Mouse (Mus musculus) hindbrain, embryonic 12.5 days (tissue): ENCODE data around the gene Catsperz. TPM values are rescaled to one million over a fixed set of nuclear protein-coding genes. Genes with fewer than 3 reads are reported as not detected.

ENCODE experiments used
- ATAC-seq: fragments of 200-750 bp; cut with Nextera tagmentation; 2 replicates; pipeline ENCODE4 v1.8.0; 2017; ENCODE audit warnings: moderate TSS enrichment; ENCODE audit not compliant: low FRiP score
- H3K27ac ChIP-seq: fragments of 300-500 bp; sonication (generic); 2 replicates; pipeline ENCODE4 v1.5.1; 2016; ENCODE audit warnings: mild to moderate bottlenecking
- H3K27me3 ChIP-seq: fragments of 300-500 bp; sonication (generic); 2 replicates; pipeline ENCODE4 v1.6.1; 2016; ENCODE audit warnings: mild to moderate bottlenecking
- H3K36me3 ChIP-seq: fragments of 300-500 bp; sonication (generic); 2 replicates; pipeline ENCODE4 v1.6.1; 2016; ENCODE audit warnings: mild to moderate bottlenecking
- H3K4me1 ChIP-seq: fragments of 300-500 bp; sonication (generic); 2 replicates; pipeline ENCODE4 v1.6.1; 2016
- H3K4me2 ChIP-seq: fragments of 300-500 bp; sonication (generic); replicated peaks from 2 replicates; pipeline ENCODE4 v1.6.1; 2016; ENCODE audit warnings: mild to moderate bottlenecking
- H3K4me3 ChIP-seq: fragments of 300-500 bp; sonication (generic); 2 replicates; pipeline ENCODE4 v1.5.1; 2016; ENCODE audit warnings: mild to moderate bottlenecking
- H3K9ac ChIP-seq: fragments of 300-500 bp; sonication (generic); 2 replicates; pipeline ENCODE4 v1.6.1; 2016; ENCODE audit warnings: mild to moderate bottlenecking, moderate library complexity
- H3K9me3 ChIP-seq: fragments of 300-500 bp; sonication (generic); replicated peaks from 2 replicates; pipeline ENCODE4 v1.6.1; 2016; ENCODE audit warnings: mild to moderate bottlenecking
- WGBS: fragments of 180-500 bp; shearing (Covaris S2); methylation state at CpG from one replicate; pipeline ENCODE4 v1.1.7; 2016; 5-methylcytosine and 5-hydroxymethylcytosine counted together
- polyA plus RNA-seq: library from polyadenylated mRNA; unstranded; fragments of >200 nt; fragmentation: Nextera tagmentation; extraction: Ambion mirVana; gene quantifications from 2 replicates; pipeline ENCODE4 v1.2.1, GENCODE M21; 2016

Catsperz gene
- polyA plus RNA-seq, 1 experiment from 2014 or later, result not detected

GRCm38 (mm10) chr19:6942249-6942691, 17.1 kb upstream of the Catsperz start, which contains the start of gene Gpr137:
Gpr137 (minus strand) TSS chr19:6942480.
- H3K36me3 ChIP-seq, result no peaks in the 10 kb centered on the region
- under 1% methylated on average over 27 of the region's 27 CpGs for WGBS
- peaks cover 33% of the 10 kb centered on the region for H3K4me1 ChIP-seq
- peak; percentile 84 for ATAC-seq
- H3K4me2 ChIP-seq, result peak within 1 kb of the TSS; percentile 99
- H3K27ac ChIP-seq, result peak within 1 kb of the TSS; percentile 94
- peaks cover 2% of the 10 kb centered on the region; the same call in 1 of the 2 replicates for H3K27me3 ChIP-seq
- H3K4me3 ChIP-seq, result peak within 1 kb of the TSS; percentile 85
- H3K9ac ChIP-seq, result peak within 1 kb of the TSS; percentile 90
- no peaks in the 10 kb centered on the region for H3K9me3 ChIP-seq

DNA sequence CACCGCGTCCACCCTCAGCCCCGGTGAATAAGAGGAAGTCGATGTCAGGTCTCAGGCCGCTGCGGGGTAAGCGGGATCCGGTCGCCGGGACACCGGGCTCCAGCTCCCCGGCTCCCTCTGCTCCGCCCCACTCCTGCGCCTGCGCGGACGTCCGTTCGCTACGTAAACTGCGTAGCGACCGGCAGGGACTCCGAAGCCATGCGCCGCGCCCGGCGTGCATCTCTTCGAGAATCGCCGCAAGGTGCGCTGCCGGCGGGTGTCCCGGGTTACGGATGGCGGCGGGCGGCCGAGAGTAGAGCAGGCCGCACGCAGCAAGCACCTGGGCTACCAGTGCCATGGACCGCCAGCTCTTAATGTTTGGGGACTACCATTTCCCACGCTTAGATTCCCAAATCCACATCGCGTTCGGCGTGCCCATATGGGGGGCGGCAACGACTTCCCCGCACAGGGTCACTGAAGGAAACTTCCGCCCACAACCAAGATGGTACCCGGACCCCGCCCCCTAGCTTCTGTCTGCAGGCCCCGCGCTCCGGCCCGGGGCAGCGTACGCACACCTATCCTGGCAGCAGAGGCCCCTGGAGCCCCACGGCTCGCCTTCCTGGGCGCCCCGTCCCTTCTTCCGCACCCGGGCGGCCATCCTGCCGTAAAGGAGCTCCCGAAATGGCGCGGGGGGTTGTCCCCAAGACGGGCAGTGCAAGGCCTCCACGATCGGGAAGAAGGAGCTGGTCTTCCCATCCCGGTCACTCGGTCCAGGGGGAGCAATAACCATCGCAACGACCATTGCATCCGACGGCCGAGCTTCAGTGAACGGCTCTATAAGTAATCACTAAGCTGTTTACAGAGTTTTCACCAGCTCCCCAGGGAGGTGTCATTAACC, 16.4 kb upstream of the Catsperz start, which contains the start of gene Bad:
Gene Bad, plus strand, starts transcription at position 490 of the 877 bp plus-strand sequence.
- H3K4me3 ChIP-seq, result peak within 1 kb of the TSS; percentile 85
- H3K27me3 ChIP-seq, result peaks cover 2% of the 10 kb centered on the region
- H3K9me3 ChIP-seq, result no peaks in the 10 kb centered on the region
- peak; percentile 84 for ATAC-seq
- H3K27ac ChIP-seq, result peak within 1 kb of the TSS; percentile 94
- under 1% methylated on average over 83 of the region's 83 CpGs for WGBS
- H3K4me1 ChIP-seq, result peaks cover 33% of the 10 kb centered on the region
- H3K36me3 ChIP-seq, result no peaks in the 10 kb centered on the region
- peak within 1 kb of the TSS; percentile 99 for H3K4me2 ChIP-seq
- H3K9ac ChIP-seq, result peak within 1 kb of the TSS; percentile 90

GRCm38 (mm10) chr19:6940396-6941351, 15.5 kb upstream of the Catsperz start:
- peak overlapping the region; percentile 94 for H3K27ac ChIP-seq
- peaks cover 33% of the 10 kb centered on the region for H3K4me1 ChIP-seq
- no peaks in the 10 kb centered on the region for H3K36me3 ChIP-seq
- H3K4me3 ChIP-seq, result peak overlapping the region; percentile 85
- peak; percentile 42 for ATAC-seq
- no peaks in the 10 kb centered on the region for H3K9me3 ChIP-seq
- H3K4me2 ChIP-seq, result peak overlapping the region; percentile 99
- H3K27me3 ChIP-seq, result peaks cover 11% of the 10 kb centered on the region
- peak overlapping the region; percentile 90 for H3K9ac ChIP-seq
- WGBS, result 22% methylated on average over 29 of the region's 29 CpGs

GRCm38 (mm10) chr19:6939106-6940002, 14.2 kb upstream of the Catsperz start:
- Histone ChIP-seq H3K9me3 (no peaks in the 10 kb centered on the region), H3K4me3 (no peak overlapping the region), H3K27ac (no peak overlapping the region), H3K4me2 (peak overlapping the region; percentile 99), H3K27me3 (peaks cover 24% of the 10 kb centered on the region), H3K4me1 (peaks cover 35% of the 10 kb centered on the region), H3K9ac (peak overlapping the region; percentile 38), H3K36me3 (no peaks in the 10 kb centered on the region)
- 86% methylated on average over 20 of the region's 20 CpGs for WGBS
- ATAC-seq, result no peak

DNA sequence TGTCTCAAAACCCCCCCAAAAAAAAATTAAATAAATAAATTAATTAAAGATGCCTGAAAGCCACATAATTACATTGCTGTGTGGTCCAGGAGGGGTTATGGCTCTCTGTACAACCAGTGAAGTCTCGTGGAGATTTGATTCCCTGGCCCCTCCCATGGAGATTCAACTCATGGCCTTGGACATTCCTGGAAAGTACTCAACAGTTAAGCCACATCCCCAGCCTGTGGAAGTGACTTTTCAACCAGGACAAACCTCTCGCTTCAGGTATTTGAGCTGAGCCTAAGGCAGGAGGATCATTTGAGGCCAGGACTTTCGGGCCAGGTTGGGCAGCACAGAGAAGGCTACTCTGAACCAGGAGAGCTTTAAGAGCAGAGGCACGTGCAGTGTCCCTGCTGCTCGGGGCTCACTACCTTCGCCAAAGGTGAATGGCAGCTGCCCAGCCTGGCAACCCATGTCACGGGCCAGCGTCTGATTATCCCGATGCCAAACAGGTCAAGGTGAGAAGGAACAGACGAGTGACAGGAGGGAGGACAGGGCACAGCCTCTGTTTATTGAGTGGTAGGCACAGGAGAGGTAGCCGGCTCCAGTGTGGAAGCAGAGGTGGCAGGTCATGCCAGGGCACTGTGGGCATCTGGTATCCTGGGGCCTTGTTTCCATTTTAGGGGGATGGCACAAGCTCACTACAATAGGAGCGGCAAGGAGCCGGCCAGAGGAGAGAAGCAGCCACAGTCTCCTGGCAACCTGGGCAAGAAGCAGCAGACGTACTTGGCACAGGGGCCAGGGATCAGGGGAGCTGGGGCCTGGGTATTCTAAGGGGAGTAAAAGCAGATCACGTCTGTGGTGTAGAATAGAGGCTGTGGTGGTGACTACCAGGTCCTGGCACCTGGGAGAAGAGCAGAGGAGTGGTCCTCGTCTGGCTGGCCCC, 12.6 kb upstream of the Catsperz start:
- no peak overlapping the region for H3K9ac ChIP-seq
- H3K36me3 ChIP-seq, result no peaks in the 10 kb centered on the region
- 77% methylated on average over 16 of the region's 16 CpGs for WGBS
- H3K27ac ChIP-seq, result no peak overlapping the region
- H3K4me2 ChIP-seq, result no peak overlapping the region
- no peak for ATAC-seq
- H3K9me3 ChIP-seq, result no peaks in the 10 kb centered on the region
- peaks cover 43% of the 10 kb centered on the region for H3K4me1 ChIP-seq
- H3K27me3 ChIP-seq, result peaks cover 39% of the 10 kb centered on the region
- H3K4me3 ChIP-seq, result no peak overlapping the region

DNA sequence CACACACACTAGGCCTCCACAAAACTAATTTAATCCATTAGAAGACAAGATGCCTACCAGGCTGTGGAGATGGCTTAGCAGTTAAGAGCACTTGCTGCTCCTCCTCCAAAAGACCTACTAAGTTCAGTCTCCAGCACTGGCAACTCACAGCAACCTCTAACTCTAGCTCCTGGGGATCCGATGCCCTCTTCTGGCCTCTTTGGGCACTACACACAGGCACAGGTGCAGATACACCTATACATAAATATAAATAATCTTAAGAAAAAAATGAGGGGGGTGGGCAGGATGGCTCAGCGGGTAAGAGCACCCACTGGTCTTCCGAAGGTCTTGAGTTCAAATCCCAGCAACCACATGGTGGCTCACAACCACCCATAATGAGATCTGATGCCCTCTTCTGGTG, 11.1 kb upstream of the Catsperz start:
- Histone ChIP-seq H3K27me3 (peaks cover 54% of the 10 kb centered on the region), H3K27ac (no peak overlapping the region), H3K36me3 (no peaks in the 10 kb centered on the region), H3K4me2 (no peak overlapping the region), H3K4me3 (no peak overlapping the region), H3K9me3 (no peaks in the 10 kb centered on the region), H3K9ac (no peak overlapping the region), H3K4me1 (peaks cover 40% of the 10 kb centered on the region)
- 19% methylated on average over 3 of the region's 3 CpGs for WGBS
- no peak for ATAC-seq

DNA sequence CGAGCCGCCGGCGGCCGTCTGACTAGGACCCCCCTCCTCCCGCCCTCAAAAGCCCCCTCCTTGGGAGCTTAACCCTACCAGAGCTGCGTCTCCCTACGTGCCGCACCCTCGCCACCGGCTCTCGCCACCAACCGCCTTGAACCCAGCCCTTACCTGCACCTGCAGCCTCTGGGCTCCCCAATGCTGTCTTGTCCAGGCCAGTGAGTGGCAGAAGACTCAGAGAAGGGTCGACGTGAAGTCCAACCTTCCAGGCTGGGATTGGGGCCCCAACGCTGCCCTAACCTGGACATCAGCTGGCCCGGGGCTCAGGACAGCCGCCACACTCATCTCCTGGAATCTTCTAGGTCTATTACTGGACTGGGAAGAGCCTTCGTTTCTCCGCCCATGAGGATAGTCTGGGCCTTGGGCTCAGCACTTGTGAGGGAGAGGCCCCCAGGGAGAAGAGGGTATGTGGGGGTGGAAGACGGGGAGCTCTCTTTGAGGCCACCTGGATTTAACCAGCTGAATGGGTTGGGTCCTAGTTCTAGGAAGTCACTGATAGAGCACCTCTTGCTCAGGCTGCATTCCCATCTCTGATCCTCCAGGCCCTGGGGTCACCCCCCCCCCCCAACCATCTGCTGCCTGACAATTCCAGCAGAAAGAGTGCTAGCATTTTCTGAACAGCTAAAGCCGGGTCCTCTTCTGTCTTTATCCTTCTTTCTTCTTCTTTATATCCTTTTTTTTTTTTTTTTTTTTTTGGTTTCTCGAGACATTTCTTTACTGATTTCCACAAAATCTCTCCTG, 9.2 kb upstream of the Catsperz start, which contains the start of gene Kcnk4:
Gene Kcnk4, minus strand, starts transcription at position 321 of the 783 bp plus-strand sequence.
- Histone ChIP-seq H3K9ac (peak within 1 kb of the TSS; percentile 56), H3K9me3 (no peaks in the 10 kb centered on the region), H3K27ac (no peak within 1 kb of the TSS), H3K27me3 (peaks cover 70% of the 10 kb centered on the region), H3K4me2 (peak within 1 kb of the TSS; percentile 54), H3K36me3 (no peaks in the 10 kb centered on the region), H3K4me1 (peaks cover 23% of the 10 kb centered on the region), H3K4me3 (peak within 1 kb of the TSS; percentile 32)
- ATAC-seq, result peak; percentile 10; the same call in 1 of the 2 replicates
- WGBS, result 8% methylated on average over 23 of the region's 23 CpGs

- Histone ChIP-seq H3K27ac (no peak overlapping the region), H3K27me3 (peaks cover 78% of the 10 kb centered on the region), H3K9ac (peak overlapping the region; percentile 56), H3K4me2 (peak overlapping the region; percentile 54), H3K4me3 (peak overlapping the region; percentile 32), H3K9me3 (no peaks in the 10 kb centered on the region), H3K36me3 (no peaks in the 10 kb centered on the region), H3K4me1 (peaks cover 17% of the 10 kb centered on the region)
- WGBS, result 6% methylated on average over 56 of the region's 58 CpGs
- peak; percentile 49 for ATAC-seq
These were observed 8.4 kb upstream of the Catsperz start for GRCm38 (mm10) chr19:6933436-6934194.

GRCm38 (mm10) chr19:6933102-6933435, 7.9 kb upstream of the Catsperz start:
- peaks cover 82% of the 10 kb centered on the region for H3K27me3 ChIP-seq
- WGBS, result 18% methylated on average over 4 of the region's 4 CpGs
- 0 out of 2 replicates have a peak overlapping the region, but pooled peaks have one; percentile 32 for H3K4me3 ChIP-seq
- H3K4me1 ChIP-seq, result peaks cover 15% of the 10 kb centered on the region
- no peak overlapping the region for H3K4me2 ChIP-seq
- no peak overlapping the region for H3K9ac ChIP-seq
- no peak overlapping the region for H3K27ac ChIP-seq
- H3K36me3 ChIP-seq, result no peaks in the 10 kb centered on the region
- H3K9me3 ChIP-seq, result no peaks in the 10 kb centered on the region
- no peak for ATAC-seq
